Mouse (Mus musculus) hindbrain, embryonic 16.5 days (tissue): ENCODE measurements around the gene 6330409D20Rik. TPM values are rescaled to one million over a fixed set of nuclear protein-coding genes. Genes with fewer than 3 reads are reported as not detected.
A peak's percentile ranks its signal among the peaks of the same experiment; 100 is the strongest.

Experiments used
- ATAC-seq: fragments of 200-750 bp; cut with Nextera tagmentation; 2 replicates; pipeline ENCODE4 v1.8.0; 2017; ENCODE audit warnings: moderate TSS enrichment, moderate library complexity
- H3K27ac ChIP-seq: fragments of 300-500 bp; sonication (generic); 2 replicates; pipeline ENCODE4 v1.5.1; 2014; ENCODE audit warnings: low read depth, mild to moderate bottlenecking, control low read depth, low read length, moderate library complexity
- H3K27me3 ChIP-seq: fragments of 300-500 bp; sonication (generic); replicated peaks from 2 replicates; pipeline ENCODE4 v1.6.1; 2014; ENCODE audit warnings: low read length; ENCODE audit not compliant: control insufficient read depth, insufficient read depth
- H3K36me3 ChIP-seq: fragments of 300-500 bp; sonication (generic); 2 replicates; pipeline ENCODE4 v1.6.1; 2014; ENCODE audit warnings: mild to moderate bottlenecking, low read length, moderate library complexity, mixed read lengths; ENCODE audit not compliant: control insufficient read depth, insufficient read depth
- H3K4me1 ChIP-seq: fragments of 300-500 bp; sonication (generic); 2 replicates; pipeline ENCODE4 v1.6.1; 2014; ENCODE audit warnings: low read depth, low read length; ENCODE audit not compliant: control insufficient read depth, insufficient read depth
- H3K4me2 ChIP-seq: fragments of 300-500 bp; sonication (generic); 2 replicates; pipeline ENCODE4 v1.6.1; 2014; ENCODE audit warnings: mild to moderate bottlenecking, low read length, control low read depth, moderate library complexity
- H3K4me3 ChIP-seq: fragments of 300-500 bp; sonication (generic); 2 replicates; pipeline ENCODE4 v1.5.1; 2014; ENCODE audit warnings: mild to moderate bottlenecking, low read length, control low read depth, moderate library complexity
- H3K9ac ChIP-seq: fragments of 300-500 bp; sonication (generic); 2 replicates; pipeline ENCODE4 v1.6.1; 2014; ENCODE audit warnings: low read depth, mild to moderate bottlenecking, control low read depth, low read length, moderate library complexity
- H3K9me3 ChIP-seq: fragments of 300-500 bp; sonication (generic); 2 replicates; pipeline ENCODE4 v1.6.1; 2014; ENCODE audit warnings: mild to moderate bottlenecking, low read length, moderate library complexity; ENCODE audit not compliant: control insufficient read depth
- WGBS: fragments of 180-500 bp; shearing (Covaris S2); extraction: QIAGEN DNeasy Blood & Tissue Kit; methylation state at CpG from one replicate; pipeline ENCODE4 v1.1.7; 2014; 5-methylcytosine and 5-hydroxymethylcytosine counted together
- polyA plus RNA-seq: library from polyadenylated mRNA; unstranded; fragments of >200 nt; fragmentation: Nextera tagmentation; extraction: Ambion mirVana; gene quantifications from 2 replicates; pipeline ENCODE4 v1.2.1, GENCODE M21; 2015

Gene 6330409D20Rik
- polyA plus RNA-seq, 1 experiment from 2014 or later = 2.6 TPM

DNA sequence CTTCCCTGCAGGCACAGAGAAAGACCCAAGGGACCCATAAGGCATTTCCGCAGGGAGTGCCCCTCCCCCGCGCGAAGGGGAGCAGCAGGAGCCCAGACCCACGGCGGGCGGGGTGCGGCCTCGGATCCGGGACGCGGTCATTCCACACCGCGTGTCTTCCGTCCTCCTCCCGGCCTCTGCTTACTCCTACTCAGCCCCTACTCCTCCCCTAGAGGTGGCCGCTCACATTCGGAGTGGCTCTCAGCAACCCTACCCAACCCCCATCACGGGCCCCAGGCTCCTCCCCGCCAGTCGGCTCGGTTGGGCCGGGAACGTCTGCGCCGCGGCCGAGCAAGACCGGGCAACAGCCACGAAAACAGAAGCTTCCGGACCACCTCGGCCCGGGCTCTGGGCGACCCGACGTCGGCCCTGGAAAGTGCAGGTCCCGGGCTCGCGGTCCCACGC is 28.7 kb downstream of the 6330409D20Rik start:
- peaks cover 25% of the 10 kb centered on the region for H3K4me1 ChIP-seq
- H3K36me3 ChIP-seq = peaks cover 17% of the 10 kb centered on the region
- H3K4me3 ChIP-seq = peak overlapping the region; percentile 95
- H3K27ac ChIP-seq = peak overlapping the region; percentile 100
- under 1% methylated on average over 39 of the region's 41 CpGs for WGBS
- H3K27me3 ChIP-seq = no peaks in the 10 kb centered on the region
- H3K4me2 ChIP-seq = peak overlapping the region; percentile 97
- peak; percentile 16; the same call in 1 of the 2 replicates for ATAC-seq
- peak overlapping the region; percentile 96 for H3K9ac ChIP-seq
- H3K9me3 ChIP-seq = no peaks in the 10 kb centered on the region

GRCm38 (mm10) chr2:32711301-32712056 is 29.3 kb downstream of the 6330409D20Rik start:
- Histone ChIP-seq H3K36me3 (peaks cover 22% of the 10 kb centered on the region), H3K27ac (peak overlapping the region; percentile 100), H3K9ac (peak overlapping the region; percentile 96), H3K4me3 (peak overlapping the region; percentile 95), H3K4me2 (peak overlapping the region; percentile 97), H3K27me3 (no peaks in the 10 kb centered on the region), H3K9me3 (no peaks in the 10 kb centered on the region), H3K4me1 (peaks cover 25% of the 10 kb centered on the region)
- ATAC-seq = no peak
- 28% methylated on average over 9 of the region's 9 CpGs for WGBS

DNA sequence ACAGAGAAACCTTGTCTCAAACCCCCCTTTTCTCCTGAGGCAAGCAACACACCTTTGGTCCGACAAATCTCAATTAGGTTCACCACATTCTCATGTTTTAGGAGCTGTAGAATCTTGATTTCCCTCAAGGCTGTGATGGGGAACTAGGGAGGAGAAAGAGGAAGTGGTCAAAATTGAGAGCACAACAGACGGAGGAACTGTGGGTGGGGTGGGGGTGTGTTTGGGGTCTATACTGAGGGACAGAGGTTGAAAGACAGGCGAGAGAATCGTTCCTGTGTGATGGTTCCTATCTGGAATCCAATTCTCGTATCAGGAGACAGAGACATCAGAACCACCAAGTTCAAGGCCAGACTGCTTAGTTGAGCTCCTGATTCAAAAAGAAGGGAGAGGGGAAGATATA is 30.4 kb downstream of the 6330409D20Rik start:
- peaks cover 25% of the 10 kb centered on the region for H3K4me1 ChIP-seq
- no peak overlapping the region for H3K27ac ChIP-seq
- ATAC-seq = no peak
- H3K4me2 ChIP-seq = no peak overlapping the region
- no peak overlapping the region for H3K9ac ChIP-seq
- H3K36me3 ChIP-seq = peaks cover 26% of the 10 kb centered on the region
- no peaks in the 10 kb centered on the region for H3K9me3 ChIP-seq
- no peaks in the 10 kb centered on the region for H3K27me3 ChIP-seq
- no peak overlapping the region for H3K4me3 ChIP-seq
- WGBS = 86% methylated on average over 5 of the region's 5 CpGs

- Histone ChIP-seq H3K4me3 (no peak overlapping the region), H3K36me3 (peaks cover 29% of the 10 kb centered on the region), H3K27me3 (no peaks in the 10 kb centered on the region), H3K4me2 (no peak overlapping the region), H3K9ac (no peak overlapping the region), H3K9me3 (no peaks in the 10 kb centered on the region), H3K4me1 (peaks cover 22% of the 10 kb centered on the region), H3K27ac (no peak overlapping the region)
- no peak for ATAC-seq
- 93% methylated on average over 20 of the region's 20 CpGs for WGBS
These were observed 31.2 kb downstream of the 6330409D20Rik start for GRCm38 (mm10) chr2:32709521-32710137.

GRCm38 (mm10) chr2:32708643-32709042 is 32.2 kb downstream of the 6330409D20Rik start:
- Histone ChIP-seq H3K4me3 (no peak overlapping the region), H3K36me3 (peaks cover 29% of the 10 kb centered on the region), H3K27me3 (no peaks in the 10 kb centered on the region), H3K9me3 (no peaks in the 10 kb centered on the region), H3K4me2 (no peak overlapping the region), H3K4me1 (peaks cover 12% of the 10 kb centered on the region), H3K9ac (no peak overlapping the region), H3K27ac (no peak overlapping the region)
- no peak for ATAC-seq
- 44% methylated on average over 3 of the region's 3 CpGs for WGBS

DNA sequence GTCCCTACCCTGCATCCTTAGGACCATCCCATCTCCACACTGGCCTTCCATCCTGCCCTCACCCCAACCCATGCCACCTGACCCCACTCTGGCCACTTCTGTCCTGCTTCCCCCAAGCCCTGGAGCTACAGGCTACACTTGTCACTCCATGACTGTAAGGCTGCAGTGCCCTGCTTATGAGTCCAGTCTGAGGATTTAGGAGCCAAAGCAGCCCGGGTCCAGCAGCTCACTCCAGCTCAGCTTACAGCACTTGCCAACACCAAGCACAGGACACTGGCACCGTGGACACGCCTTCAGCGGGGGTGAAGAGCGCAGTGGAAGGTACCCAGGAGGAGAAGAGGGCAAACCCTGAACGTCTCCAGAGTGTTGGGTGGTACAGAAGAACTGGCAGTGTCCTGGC is 33.8 kb downstream of the 6330409D20Rik start:
- ATAC-seq = no peak
- H3K4me2 ChIP-seq = no peak overlapping the region
- H3K4me3 ChIP-seq = no peak overlapping the region
- no peak overlapping the region for H3K27ac ChIP-seq
- H3K9me3 ChIP-seq = no peaks in the 10 kb centered on the region
- H3K4me1 ChIP-seq = peaks cover 10% of the 10 kb centered on the region
- H3K27me3 ChIP-seq = no peaks in the 10 kb centered on the region
- H3K9ac ChIP-seq = no peak overlapping the region
- peaks cover 32% of the 10 kb centered on the region for H3K36me3 ChIP-seq
- WGBS = 95% methylated on average over 6 of the region's 6 CpGs

DNA sequence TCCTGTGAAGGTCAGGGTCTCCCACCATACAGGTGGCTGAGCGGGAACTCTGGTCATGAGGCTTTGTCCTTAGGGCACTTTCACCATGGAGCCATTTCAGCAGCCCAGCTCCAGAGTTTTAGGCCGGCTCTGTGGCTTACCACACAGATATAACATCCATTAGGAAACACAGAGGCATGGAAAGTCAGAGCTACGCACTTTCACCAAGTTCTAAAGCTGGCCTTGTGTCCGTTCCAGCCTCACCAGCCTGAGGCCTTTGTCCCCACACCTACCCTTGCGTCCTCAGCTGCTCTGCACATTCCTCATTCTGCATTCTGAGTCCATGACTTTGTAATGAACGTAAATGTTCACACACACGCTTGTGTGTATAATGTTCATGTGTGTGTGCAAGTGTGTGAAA is 35.8 kb downstream of the 6330409D20Rik start:
- Histone ChIP-seq H3K27ac (no peak overlapping the region), H3K9ac (no peak overlapping the region), H3K4me3 (no peak overlapping the region), H3K36me3 (peaks cover 32% of the 10 kb centered on the region), H3K9me3 (no peaks in the 10 kb centered on the region), H3K27me3 (no peaks in the 10 kb centered on the region), H3K4me2 (no peak overlapping the region), H3K4me1 (no peaks in the 10 kb centered on the region)
- ATAC-seq = no peak
- 93% methylated on average over 7 of the region's 7 CpGs for WGBS

- Histone ChIP-seq H3K4me2 (no peak within 1 kb of the TSS), H3K9me3 (no peaks in the 10 kb centered on the region), H3K27ac (no peak within 1 kb of the TSS), H3K27me3 (no peaks in the 10 kb centered on the region), H3K9ac (no peak within 1 kb of the TSS), H3K4me1 (no peaks in the 10 kb centered on the region), H3K4me3 (no peak within 1 kb of the TSS), H3K36me3 (peaks cover 24% of the 10 kb centered on the region)
- WGBS = 85% methylated on average over 2 of the region's 2 CpGs
- no peak for ATAC-seq
These were observed 36.8 kb downstream of the 6330409D20Rik start, which contains the start of gene Fpgs for GRCm38 (mm10) chr2:32704021-32704421. Fpgs (minus strand) TSS chr2:32704145.

DNA sequence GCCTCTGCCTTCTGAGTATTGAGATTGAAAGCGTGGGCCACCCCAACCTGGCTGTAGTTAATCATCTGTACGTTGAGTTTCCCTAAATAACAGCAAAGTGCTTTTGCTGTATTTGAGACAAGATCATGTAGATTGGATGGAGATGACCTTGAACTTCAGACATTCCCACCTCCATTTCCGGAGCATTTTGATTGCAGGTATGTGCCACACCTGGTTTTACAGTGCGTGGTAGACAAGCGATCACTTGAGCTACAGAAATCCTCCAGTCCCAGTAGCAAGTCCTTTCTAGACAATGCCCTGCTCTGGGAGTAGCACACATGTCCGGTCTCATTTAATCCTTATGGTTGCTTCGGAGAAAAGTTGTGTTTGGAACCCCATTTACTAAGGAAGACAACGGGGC is 37.8 kb downstream of the 6330409D20Rik start:
- H3K36me3 ChIP-seq = peaks cover 18% of the 10 kb centered on the region
- no peak overlapping the region for H3K4me3 ChIP-seq
- no peaks in the 10 kb centered on the region for H3K27me3 ChIP-seq
- 96% methylated on average over 8 of the region's 8 CpGs for WGBS
- no peaks in the 10 kb centered on the region for H3K4me1 ChIP-seq
- ATAC-seq = no peak
- no peak overlapping the region for H3K4me2 ChIP-seq
- H3K27ac ChIP-seq = no peak overlapping the region
- H3K9ac ChIP-seq = no peak overlapping the region
- no peaks in the 10 kb centered on the region for H3K9me3 ChIP-seq
